Mouse (Mus musculus): ENCODE data around the gene Rph3a. TPM values are rescaled to one million over a fixed set of nuclear protein-coding genes. Genes with fewer than 3 reads are reported as not detected.
A peak's percentile ranks its signal among the peaks of the same experiment; 100 is the strongest.

The Rph3a gene
- total RNA-seq (2021) = 1 to 10 TPM; 3.3 to 3.6 TPM
- long read RNA-seq, experiment 1, partial matches to known transcripts = 0 of 2 reads
- long read RNA-seq, experiment 1, other reads (novel, unspliced or antisense) = 2 of 2 reads
- long read RNA-seq, experiment 2, partial matches to known transcripts = 0 of 2 reads
- long read RNA-seq, experiment 2, other reads (novel, unspliced or antisense) = 2 of 2 reads

DNA sequence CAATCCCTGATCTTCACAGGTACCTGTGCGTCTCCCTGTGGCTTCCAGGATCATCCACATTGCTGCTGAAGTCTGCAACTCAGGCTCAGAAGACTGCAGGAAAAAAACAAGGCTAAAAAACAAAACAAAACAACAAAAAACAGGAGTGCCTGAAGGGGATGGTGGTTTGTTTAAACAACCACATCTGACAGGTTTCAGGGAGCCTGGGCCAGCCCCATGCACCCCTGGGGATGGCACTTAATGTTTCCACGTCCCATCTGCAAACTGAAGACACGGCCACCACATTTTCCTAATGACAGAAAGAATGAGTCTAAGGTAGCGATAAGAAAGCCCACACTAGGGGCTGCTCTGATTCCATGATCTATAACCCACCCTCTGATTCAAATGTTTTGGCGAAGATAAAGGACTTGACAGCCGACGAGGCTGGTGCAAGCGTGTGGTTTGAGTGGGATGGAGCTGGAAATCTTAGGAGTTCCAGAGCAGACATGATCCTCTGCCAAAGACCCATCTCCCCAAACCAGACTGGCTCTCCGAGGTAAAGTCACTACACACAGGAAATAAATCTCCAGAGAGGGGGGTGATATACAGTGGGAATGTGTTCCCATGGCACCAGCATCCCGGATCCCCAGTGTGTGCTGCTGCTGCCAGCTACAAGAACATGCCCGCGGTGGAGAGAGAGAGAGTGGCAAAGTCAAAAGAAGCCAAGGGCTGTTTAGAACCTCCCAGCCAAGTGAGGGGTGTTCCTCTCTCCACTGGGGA lies at the start of gene Rph3a:
Rph3a (minus strand) TSS at position 282 of the 759 bp plus-strand sequence.
- no peak for DNase-seq (ENCODE audit: low spot score in 2 of 2)

DNA sequence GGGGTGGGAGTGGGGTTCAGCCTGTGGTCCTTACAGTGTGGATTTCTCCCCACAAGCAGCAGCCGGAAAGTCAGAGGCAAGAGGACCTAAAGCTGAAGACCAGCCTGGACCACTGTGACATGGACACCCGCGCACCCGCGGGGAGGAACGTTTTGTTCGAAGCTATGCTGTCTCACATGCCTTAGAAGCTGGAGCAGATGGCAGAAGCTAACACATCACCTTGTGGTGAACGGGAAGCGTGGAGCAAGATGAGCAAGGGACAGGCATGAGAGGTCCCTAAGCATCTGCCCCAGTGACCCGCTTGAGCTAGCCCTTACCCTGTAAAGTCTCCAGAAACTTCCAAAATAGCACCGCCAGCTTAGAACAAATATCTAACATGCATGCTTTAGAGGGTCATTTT lies 48.4 kb upstream of the Rph3a start:
- DNase-seq (ENCODE audit: low spot score in 2 of 2) = no peak

DNA sequence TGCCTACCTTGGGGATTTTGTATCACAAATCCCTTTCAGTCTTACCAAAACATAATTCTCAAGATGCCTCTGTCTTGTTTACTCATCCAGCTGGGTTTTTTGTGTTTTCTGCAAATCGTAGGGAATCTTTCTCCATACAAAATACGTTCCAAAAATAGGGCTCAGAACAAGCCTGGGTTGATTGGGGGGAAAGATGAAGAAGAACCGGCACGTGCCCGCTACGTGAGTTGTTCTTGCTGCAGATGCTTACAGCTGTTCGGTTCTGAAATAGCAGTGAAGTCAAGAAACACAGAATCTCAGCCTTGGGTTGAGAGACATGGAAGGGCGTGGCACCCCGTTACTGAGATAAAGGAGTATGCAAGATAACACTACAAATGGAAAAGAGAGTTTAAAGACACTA lies 44.0 kb upstream of the Rph3a start:
- DNase-seq (ENCODE audit: low spot score in 2 of 2) = no peak

DNA sequence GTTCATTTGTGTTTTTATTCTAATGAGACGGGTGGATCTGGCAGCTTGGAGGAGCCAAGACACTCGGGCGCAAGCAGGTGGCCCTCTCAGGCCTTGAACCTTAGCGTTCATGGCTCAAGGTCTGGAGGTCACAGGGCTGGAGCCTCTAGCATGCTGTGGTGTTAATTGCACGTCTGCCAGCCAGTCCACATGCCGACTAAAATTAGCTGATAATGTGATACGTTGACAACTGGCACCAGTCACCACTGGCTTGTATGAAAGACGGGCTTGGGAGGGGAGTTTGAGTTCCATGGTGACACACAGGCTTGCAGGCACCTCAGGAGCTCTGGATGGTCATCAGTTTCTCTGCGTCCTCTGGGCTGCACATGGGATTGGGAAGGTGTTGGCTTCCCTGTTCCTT lies 31.9 kb upstream of the Rph3a start:
- no peak for DNase-seq (ENCODE audit: low spot score in 2 of 2)

DNA sequence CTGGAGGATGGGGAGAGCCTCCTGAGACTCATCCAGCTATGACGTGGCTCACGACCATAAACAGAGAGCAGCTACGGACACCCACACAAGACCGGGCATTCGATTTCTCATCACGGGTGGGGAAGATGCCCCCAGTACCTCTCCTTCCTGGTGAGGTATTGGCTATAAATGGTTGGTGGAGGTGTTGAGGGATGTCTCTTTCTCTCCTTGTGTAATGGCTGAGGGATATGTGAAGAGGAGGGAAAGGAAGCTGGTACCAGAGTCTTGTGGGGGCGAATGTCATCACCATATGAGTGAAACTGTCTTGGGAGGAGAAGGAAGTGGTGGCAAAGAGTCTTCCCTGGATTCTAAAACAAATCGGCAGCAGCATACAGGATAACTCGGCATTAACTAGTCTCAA lies 29.6 kb upstream of the Rph3a start:
- DNase-seq (ENCODE audit: low spot score in 2 of 2) = no peak

DNA sequence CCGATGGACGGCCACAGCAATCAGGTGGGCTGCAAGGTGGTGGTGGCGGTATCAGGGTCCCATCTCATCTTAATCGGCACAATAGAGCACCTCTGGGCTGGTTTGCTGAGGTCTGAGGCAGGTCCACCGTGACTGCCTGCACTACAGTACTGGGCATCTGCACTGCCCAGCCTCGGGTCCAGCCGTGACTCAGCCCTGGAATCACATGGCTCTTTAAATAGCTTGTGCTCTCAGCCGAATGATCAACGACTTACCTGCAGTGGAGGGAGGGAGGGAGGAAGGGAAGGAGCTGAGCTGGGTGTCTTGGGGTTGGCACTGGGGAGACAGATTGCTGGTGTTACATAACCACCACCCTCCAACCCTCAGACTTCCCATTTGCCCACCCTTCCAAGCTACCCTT lies 20.3 kb upstream of the Rph3a start:
- no peak for DNase-seq (ENCODE audit: low spot score in 2 of 2)

DNA sequence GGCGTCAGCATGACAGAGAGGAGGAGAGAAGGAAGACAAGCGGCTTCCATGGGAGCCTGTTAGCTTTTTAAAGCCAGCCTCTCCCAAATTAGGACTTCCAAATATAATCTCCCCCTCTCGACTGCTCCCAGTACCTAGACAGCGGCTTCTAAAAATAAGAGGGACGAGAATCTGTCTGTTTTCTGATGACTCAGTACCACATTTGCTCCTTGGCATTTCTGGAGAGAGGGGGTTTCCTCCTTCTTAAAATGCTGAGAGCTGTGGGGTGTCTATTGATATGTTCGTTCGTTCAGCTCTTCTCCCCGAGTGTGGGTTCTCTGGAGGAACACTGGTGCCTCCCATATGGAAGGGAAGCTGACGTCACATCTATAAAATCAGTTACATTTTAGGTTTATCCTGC lies 9.6 kb upstream of the Rph3a start:
- no peak for DNase-seq (ENCODE audit: low spot score in 2 of 2)

DNA sequence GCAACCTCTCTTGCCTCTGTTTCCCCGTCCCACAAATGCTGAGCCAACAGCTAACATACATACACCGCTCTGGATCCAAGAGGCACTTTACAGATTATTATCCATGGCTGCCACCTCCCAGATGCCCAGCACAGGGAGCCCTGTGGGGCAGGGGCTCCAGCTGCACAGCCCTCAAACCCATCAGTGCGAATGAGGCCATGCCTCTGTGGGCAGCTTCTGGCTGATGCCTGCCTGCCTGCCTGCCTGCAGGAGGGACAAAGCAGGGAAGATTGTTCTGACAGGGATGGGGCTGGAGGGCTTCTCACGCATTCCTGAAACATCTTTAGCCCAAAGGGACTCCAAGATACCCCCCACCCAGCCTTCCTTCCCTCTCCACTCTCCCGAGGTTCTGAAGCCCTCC lies 7.8 kb upstream of the Rph3a start:
- DNase-seq (ENCODE audit: low spot score in 2 of 2) = no peak

DNA sequence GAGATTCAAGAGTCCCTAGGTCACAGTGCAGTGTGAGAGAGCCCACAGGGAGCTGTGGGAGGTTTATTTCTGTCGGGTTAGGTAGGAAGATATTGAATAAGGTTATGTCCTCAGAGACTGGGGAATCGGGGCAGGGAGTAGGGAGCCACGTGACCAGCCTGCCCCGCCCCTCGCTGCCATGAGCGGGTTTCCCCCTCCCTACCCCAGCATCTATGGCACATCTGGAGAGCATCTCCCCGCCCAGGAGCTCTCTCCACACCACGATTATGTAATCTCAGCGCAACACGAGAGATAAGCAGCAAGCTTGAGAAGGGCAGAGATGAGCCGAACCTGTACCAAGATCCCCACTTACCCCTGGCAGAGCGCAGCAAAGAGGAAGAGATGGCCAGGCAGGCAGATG lies 6.5 kb upstream of the Rph3a start:
- DNase-seq (ENCODE audit: low spot score in 2 of 2) = no peak

DNA sequence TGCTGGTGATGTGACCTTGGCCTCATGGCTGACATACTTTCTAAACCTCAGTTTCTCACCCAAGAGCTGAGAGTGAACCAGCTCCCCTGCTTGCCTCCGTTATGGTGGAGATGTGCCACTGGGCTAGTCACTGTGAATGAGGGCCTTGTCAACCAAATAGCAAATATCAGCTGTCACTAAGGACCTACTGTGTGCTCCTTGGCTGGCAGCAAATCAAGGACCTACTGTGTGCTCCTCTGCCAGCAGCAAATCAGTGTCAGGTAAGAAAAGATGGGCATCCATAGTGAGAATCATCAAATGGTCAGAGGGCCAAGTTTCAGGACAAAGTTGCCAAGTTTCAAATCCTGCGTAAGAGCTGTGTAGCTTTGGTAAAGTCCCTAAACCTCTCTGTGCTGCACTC lies 4.6 kb upstream of the Rph3a start:
- no peak for DNase-seq (ENCODE audit: low spot score in 2 of 2)

DNA sequence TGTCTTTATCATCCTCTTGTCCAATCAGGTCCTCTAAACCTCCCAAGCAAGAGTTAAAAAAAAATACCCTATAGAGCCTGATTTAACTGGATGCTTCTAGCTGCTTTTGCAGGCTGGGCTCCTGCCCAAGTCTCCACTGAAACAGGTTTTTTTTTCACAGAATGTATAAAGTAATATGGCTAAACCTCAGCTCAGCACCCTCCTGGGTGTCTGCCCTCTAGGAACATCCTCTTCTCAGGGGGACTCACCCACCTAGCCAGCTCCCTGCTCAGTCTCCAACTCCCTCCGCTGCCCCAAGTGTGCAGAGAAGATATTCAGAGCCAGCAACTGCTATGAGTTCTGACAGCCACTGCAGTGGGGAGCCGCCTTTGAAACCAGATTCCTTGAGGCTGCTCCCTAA lies 2.1 kb upstream of the Rph3a start:
- no peak for DNase-seq (ENCODE audit: low spot score in 2 of 2)

DNA sequence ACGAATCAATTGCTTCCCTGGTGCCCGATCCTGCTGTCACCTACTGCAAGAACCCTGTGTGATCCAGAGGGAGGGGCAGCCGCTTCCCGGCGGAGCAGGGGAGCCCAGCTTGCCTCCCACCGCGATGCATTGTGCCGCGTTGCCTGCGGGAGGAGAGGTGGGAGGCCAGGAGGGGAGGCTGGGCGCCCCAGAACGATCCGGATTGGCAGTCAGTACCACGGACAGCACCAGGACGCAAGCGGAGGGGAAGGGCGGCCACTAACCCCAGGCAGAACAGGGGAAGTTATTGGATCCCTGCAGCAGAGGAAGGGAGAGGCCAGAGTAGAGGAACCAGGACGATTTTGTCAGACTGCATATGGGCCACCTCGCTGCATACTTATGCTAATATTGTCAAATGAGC lies 486 bp downstream of the Rph3a start:
- DNase-seq (ENCODE audit: low spot score in 2 of 2) = peak; percentile 42 to 47

DNA sequence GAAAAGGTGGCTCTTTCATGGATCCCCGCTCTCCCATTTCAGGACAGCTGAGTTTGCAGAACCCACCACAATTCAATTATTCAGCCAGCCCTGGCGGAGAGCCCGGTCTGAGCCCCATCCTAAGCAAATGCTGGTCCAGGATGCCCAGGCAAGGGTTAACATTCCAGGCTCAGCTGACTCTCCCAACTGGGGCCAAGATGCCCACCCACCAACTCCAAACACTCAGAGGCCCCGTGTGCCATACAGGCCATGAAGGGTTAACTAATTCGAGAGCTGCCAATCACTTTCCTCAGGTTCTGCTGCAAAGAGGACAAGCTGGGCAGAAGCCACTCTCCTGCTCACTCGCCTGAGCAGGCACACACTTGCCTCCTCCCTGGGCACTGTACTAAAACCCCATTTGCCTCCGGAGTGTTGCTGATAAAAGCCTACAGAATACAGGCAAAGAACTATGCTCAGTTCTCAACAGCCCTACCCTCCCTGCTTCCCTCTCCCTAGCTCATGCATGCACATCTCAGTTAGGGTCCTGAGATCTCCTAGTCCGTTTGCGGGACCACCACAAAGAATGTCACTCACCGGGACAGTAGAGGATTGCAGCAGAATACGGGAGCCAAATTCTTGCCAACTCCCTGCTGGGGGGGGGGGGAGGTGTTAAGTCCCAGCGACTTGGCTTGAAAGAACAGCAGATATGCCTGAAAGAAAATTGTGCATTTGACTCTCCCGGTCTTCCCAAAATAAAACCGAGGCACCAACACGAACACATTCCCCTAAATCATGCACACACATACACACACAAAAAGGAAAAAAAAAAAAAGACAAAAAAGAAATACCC lies 1.3 kb downstream of the Rph3a start:
- DNase-seq (ENCODE audit: low spot score in 2 of 2) = no peak

DNA sequence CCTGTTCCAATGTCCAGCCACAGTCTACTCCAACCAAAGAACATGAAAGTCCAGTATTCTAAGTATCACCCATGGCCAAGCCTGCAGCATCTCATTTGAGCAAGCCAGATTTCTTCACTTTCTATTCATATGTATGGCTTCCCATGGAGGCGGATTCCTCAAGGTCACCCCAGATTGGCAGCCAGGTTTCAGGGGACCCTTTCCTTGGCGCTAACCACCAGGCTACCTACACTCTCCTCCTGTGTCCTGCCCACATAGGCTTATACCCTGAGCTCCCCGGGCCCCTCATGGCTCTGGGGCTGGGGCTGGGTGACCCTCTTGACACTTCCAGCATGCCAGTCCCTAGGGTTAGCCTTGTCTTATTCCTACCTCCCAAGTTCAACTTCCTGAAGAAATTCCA lies 2.3 kb downstream of the Rph3a start:
- no peak for DNase-seq (ENCODE audit: low spot score in 2 of 2)

DNA sequence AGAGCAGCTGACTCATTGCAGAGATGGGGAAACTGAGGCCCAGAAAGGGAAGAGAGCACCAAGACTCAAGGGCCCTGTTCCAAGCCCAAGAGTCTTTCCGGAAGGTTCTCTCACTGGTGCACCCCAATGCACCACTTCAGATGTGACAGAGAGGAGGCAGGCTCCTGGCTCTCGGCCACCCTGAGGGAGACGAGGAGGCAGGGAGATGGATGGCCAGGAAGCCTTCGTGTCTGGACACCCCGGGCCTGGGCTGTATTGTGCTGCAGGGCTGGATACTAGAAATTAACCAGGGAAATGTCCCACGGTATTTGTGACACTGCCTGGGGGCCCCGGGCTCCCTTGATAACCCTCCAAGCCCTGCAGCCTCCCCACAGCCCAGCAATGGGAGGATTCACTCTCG lies 2.8 kb downstream of the Rph3a start:
- no peak for DNase-seq (ENCODE audit: low spot score in 2 of 2)

DNA sequence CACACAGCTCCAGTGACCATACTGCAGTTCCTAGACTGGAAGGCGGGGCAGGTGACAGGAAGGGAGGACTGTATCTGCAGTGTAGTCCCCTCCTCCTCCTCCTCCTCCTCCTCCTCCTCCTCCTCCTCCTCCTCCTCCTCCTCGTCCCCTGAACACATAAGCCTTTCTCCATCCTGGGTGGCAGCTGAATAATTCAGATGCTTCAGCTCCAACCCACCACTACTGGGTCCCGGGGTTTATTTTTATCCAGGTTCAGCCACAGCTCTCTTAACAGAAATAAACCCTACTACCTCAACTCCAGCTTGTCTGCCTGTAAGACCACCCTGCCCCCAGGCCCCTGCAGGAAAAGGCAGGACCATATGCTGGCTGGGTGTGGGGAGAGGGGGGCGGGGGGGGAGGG lies 3.7 kb downstream of the Rph3a start:
- DNase-seq (ENCODE audit: low spot score in 2 of 2) = no peak

DNA sequence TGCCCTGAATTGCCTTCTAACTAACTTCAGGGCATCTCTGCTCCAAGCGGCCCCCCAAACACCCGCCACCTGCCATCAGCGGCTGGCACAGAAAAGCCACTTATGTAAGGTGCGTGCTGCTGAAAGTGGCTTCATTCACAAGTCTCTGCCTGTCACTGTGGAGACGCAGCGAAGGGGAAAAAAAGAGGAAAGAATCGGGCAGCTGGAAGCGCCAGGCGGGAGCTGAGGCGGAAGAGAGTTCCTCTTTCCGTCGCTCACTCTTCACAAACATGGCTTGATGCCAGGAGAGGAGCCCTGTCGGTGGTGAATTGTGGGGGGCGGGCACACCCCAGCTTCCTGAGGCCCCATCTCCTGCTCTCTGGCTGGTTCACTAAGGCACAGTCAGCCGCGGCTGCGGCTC lies 6.1 kb downstream of the Rph3a start:
- no peak for DNase-seq (ENCODE audit: low spot score in 2 of 2)

DNA sequence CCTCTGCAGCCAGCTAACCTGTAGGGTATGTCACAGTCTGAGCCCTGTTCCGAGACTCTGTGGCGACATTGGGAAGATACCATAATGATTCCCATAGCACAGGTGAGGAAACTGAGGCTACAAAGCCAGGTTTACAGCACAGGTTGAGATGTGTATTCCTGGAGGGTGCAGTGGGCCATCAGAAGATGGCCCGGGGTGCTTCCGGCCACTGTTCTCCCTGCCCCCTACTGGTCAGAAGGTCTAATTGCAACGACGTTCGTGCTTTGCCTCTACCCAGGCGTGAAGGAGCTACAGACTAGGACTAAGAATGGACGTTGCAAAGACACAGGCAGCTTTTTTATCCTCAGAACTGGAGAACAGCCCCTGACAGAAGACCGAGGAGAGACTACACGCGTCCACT lies 10.3 kb downstream of the Rph3a start:
- no peak for DNase-seq (ENCODE audit: low spot score in 2 of 2)

DNA sequence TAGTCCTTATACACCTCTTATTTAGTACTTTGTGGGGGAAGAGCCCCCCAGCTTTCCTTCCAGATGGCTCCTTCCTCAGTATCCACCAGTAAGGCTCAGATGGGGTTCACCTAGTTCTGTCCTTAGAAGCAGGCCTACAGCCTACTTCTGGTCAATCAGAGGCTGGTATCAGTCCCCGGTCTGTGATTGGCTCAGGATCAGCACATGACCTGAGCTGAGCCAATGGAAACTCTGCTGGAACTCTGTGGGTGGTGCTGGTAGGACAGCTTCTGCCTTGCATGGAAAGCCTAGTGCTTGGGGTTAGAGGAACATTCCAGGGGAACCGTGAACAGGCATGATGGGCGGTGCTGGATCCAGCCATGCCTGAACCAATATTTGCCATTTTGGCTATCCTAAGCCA lies 21.5 kb downstream of the Rph3a start:
- DNase-seq (ENCODE audit: low spot score in 2 of 2) = no peak

DNA sequence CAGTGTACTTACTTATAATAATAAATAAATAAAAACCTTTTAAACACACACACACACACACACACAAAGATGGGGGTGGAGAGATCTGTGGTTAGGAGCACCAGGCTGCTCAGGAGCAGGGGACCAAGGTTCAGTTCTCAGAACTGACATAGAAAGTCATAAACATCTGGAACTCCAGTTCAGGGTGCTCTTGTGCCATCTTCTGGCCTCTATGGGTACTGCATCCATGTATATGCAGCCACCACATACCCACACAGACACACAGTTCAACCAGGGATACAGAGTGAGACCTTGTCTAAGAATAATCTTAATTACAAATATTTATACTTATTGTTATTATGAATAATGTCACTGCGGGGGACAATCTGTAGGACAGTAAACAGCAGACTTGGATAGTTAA lies 26.9 kb downstream of the Rph3a start:
- DNase-seq (ENCODE audit: low spot score in 2 of 2) = no peak

DNA sequence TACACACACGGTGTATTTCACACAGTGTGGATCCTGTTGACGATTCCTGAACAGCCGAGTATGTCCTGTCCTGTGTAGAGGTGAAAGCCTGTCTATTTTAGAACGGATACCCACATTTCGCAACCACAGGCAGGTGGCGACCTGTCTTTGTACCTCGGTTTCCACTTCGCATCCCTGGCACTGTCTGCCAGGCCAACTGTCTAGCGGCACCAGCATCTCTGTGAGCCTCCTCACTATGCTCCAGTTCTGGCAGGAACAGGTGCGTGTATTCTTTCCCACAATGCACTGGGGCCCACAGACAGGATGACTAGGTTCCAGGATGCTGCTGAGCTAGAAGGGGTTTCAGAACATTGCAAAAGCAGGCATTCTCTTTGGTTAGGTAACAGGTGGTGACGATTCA lies 28.7 kb downstream of the Rph3a start:
- DNase-seq (ENCODE audit: low spot score in 2 of 2) = no peak

DNA sequence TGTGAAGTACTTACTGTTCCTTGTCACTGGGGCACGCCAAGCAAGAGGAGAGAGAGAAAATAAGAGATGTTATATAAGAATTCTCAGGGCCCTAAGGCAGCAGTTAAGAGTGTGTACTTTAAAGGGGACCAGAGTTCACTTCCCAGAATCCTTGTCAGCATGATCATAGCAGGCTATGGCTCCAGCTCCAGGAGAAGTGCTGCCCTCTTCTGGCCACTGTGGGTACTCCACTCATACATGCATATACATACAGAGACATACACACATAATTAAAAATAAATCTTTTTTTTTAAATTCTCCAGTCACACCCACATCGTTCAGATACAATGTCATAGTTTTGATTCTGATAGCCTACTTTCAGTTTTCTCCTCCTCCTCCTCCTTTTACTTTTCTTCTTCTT lies 29.8 kb downstream of the Rph3a start:
- no peak for DNase-seq (ENCODE audit: low spot score in 2 of 2)

All from adrenal gland, adult 18-20 months (tissue).